Mouse (Mus musculus) inflammation-experienced regulatory T-cells, adult 6 months (primary cell): Measurements from ENCODE around the gene Gm7929. TPM values are rescaled to one million over a fixed set of nuclear protein-coding genes. Genes with fewer than 3 reads are reported as not detected.
"Not testable (repeated sequence)": the region's sequence is repeated elsewhere in the genome, so short reads cannot be mapped to it uniquely, and the experiment has no call there.

Source experiments
- ATAC-seq: one replicate; pipeline ENCODE4 v1.8.0; 2017
- polyA plus RNA-seq, 3 experiments: library from polyadenylated mRNA; unstranded; fragments of 100-300 nt; shearing (Covaris generic); gene quantifications; one replicate each; pipeline ENCODE4 v1.2.1; 2017

The Gm7929 gene
- polyA plus RNA-seq, result not detected

GRCm38 (mm10) chr14:41750514-41750913, at the start of gene Gm7929:
Gm7929 (minus strand) TSS chr14:41750614.
- ATAC-seq, result not testable (repeated sequence)

- ATAC-seq, result not testable (repeated sequence)
These were observed 21.9 kb upstream of the Gm7929 start, which contains the start of gene Gm47189 for GRCm38 (mm10) chr14:41772341-41772740. Gm47189 (minus strand) TSS chr14:41772441.

- not testable (repeated sequence) for ATAC-seq
These were observed 5.5 kb upstream of the Gm7929 start for GRCm38 (mm10) chr14:41755931-41756330.

- not testable (repeated sequence) for ATAC-seq
These were observed 27.0 kb downstream of the Gm7929 start for GRCm38 (mm10) chr14:41723437-41723836.

- ATAC-seq, result not testable (repeated sequence)
These were observed 33.2 kb downstream of the Gm7929 start for GRCm38 (mm10) chr14:41717180-41717579.

GRCm38 (mm10) chr14:41701785-41702184, 48.6 kb downstream of the Gm7929 start, which contains the start of gene Gm8068:
Gm8068 (minus strand) TSS chr14:41701885.
- ATAC-seq, result not testable (repeated sequence)

Other genes with a start within 250 kb of the Gm7929 start
- gene Gm7970, start 195.0 kb downstream of the Gm7929 start, polyA plus RNA-seq, result not detected
- not detected for gene 1700049E17Rik2, start 177.4 kb downstream of the Gm7929 start, polyA plus RNA-seq
- not detected for gene Gm3072, start 126.0 kb downstream of the Gm7929 start, polyA plus RNA-seq
- not detected for gene Gm3676, start 104.1 kb downstream of the Gm7929 start, polyA plus RNA-seq
- not detected for gene Gm8068, start 48.7 kb downstream of the Gm7929 start, polyA plus RNA-seq
- gene Gm47189, start 21.8 kb upstream of the Gm7929 start, polyA plus RNA-seq, result not detected
- not detected for gene Gm7980, start 156.7 kb upstream of the Gm7929 start, polyA plus RNA-seq
- not detected for gene 1700049E17Rik1, start 174.3 kb upstream of the Gm7929 start, polyA plus RNA-seq
- not detected for gene 1700024B05Rik, start 193.4 kb upstream of the Gm7929 start, polyA plus RNA-seq
- gene Gm6401, start 217.3 kb upstream of the Gm7929 start, polyA plus RNA-seq, result not detected
- not detected for gene Gm3543, start 232.7 kb upstream of the Gm7929 start, polyA plus RNA-seq